ENCODE assay signal across 29 mouse cellular contexts in the genomic region with DNA sequence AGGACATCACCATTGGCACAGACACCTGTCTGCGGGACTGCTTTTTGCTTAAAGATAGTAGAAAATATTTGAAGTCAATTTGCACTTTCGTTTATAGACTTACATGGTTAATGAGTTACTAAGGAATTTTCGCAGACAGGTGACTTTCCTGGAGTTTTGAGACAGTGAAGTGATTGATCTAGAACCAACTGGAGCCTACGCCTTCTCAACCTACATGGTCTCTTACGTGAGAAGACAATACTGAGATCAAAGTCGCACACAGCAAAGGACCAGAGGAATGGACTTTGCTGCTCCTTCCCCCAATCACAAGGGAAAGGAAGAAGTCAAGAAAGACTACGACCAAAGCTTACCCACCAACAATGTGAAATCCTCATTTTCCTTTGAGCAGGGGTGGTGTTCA. TPM values are rescaled to one million over a fixed set of nuclear protein-coding genes. Genes with fewer than 3 reads are reported as not detected.
DNase-seq lines count a peak whose midpoint lies in the region; ATAC-seq lines count a peak whose summit lies in the region.
"Had no signal": no experiment of that assay in that cellular context is flagged by ENCODE, and none has a peak within 500 bp of the region (broad histone marks: within the 10 kb centered on the region; RNA-seq: fewer than 3 reads in every experiment).

No protein-coding gene starts in this region.

- no peak overlapping the region for H3K4me2 ChIP-seq in intestine, embryonic 14.5 days (ENCODE audit: low read length)
- H3K4me2 ChIP-seq in intestine, embryonic 16.5 days (ENCODE audit: low read depth, low read length): no peak overlapping the region
- H3K4me2 ChIP-seq: embryonic facial prominence, embryonic 13.5 days; embryonic facial prominence, embryonic 15.5 days; forebrain, embryonic 12.5 days; forebrain, embryonic 15.5 days had no signal

- intact Hi-C loops in heart, postnatal 10 days (cut with DNase I): no loop called here

- H3K4me3 ChIP-seq in intestine, embryonic 14.5 days (ENCODE audit: low read depth, low read length): no peak overlapping the region
- H3K4me3 ChIP-seq in intestine, embryonic 16.5 days (ENCODE audit: low read length): no peak overlapping the region
- H3K4me3 ChIP-seq: embryonic facial prominence, embryonic 13.5 days; embryonic facial prominence, embryonic 15.5 days; erythroblast, embryonic 14.5 days; forebrain, embryonic 10.5 days; forebrain, embryonic 12.5 days; forebrain, embryonic 15.5 days had no signal

- H3K9me3 ChIP-seq in intestine, embryonic 14.5 days (ENCODE audit: control insufficient read depth, low read length): peaks cover 3% of the 10 kb centered on the region; the same call in 1 of the 2 replicates
- no peaks in the 10 kb centered on the region for H3K9me3 ChIP-seq in intestine, embryonic 16.5 days (ENCODE audit: control insufficient read depth, low read length)
- H3K9me3 ChIP-seq: embryonic facial prominence, embryonic 13.5 days; embryonic facial prominence, embryonic 15.5 days; forebrain, embryonic 15.5 days had no signal

- WGBS in intestine, embryonic 14.5 days: 79% methylated on average over 7 of the region's 7 CpGs
- WGBS in intestine, embryonic 16.5 days: 73% methylated on average over 7 of the region's 7 CpGs
- 34% methylated on average over 7 of the region's 7 CpGs for WGBS in large intestine, adult 2 months

- H3K9ac ChIP-seq in intestine, embryonic 14.5 days (ENCODE audit: low read length): no peak overlapping the region
- H3K9ac ChIP-seq in intestine, embryonic 16.5 days (ENCODE audit: low read depth, low read length): no peak overlapping the region
- H3K9ac ChIP-seq: embryonic facial prominence, embryonic 13.5 days; embryonic facial prominence, embryonic 15.5 days; forebrain, embryonic 12.5 days; forebrain, embryonic 15.5 days had no signal

- no peaks in the 10 kb centered on the region for H3K4me1 ChIP-seq in intestine, embryonic 14.5 days (replicated peaks; ENCODE audit: control insufficient read depth, insufficient read depth, low read length)
- H3K4me1 ChIP-seq in intestine, embryonic 16.5 days (ENCODE audit: control insufficient read depth, insufficient read depth, low read length): no peaks in the 10 kb centered on the region
- H3K4me1 ChIP-seq: forebrain, embryonic 15.5 days had no signal

- H3K27ac ChIP-seq in intestine, embryonic 14.5 days (ENCODE audit: low read depth): no peak overlapping the region
- no peak overlapping the region for H3K27ac ChIP-seq in intestine, embryonic 16.5 days (ENCODE audit: low read length)
- H3K27ac ChIP-seq: embryonic facial prominence, embryonic 13.5 days; embryonic facial prominence, embryonic 15.5 days; forebrain, embryonic 10.5 days; forebrain, embryonic 12.5 days; forebrain, embryonic 15.5 days had no signal

- DNase-seq in heart, adult 11 months: peak; percentile 10
- DNase-seq in heart, postnatal 10 days: no peak
- peak; percentile 45 for DNase-seq in intestine, embryonic 14.5 days (ENCODE audit: low spot score)
- peak; percentile 28 for DNase-seq in large intestine, adult 2 months (ENCODE audit: low read depth, low spot score)
- no peak for DNase-seq in cerebellum, adult 11-12 months
- DNase-seq: adrenal gland, adult 8-10 months; adrenal gland, postnatal 14 days; adrenal gland, postnatal 36 days; B cell, adult 2 months; cerebellum, adult 18-20 months; cerebellum, adult 8-10 months; cerebellum, adult 9-11 months; cerebellum, postnatal 14 days; cerebellum, postnatal 36 days; embryo, embryonic 11 days had no signal

- ATAC-seq in intestine, embryonic 14.5 days (replicated peaks; ENCODE audit: low FRiP score, low TSS enrichment, low read depth): no peak
- peak; percentile 73 for ATAC-seq in intestine, embryonic 16.5 days
- ATAC-seq in inflammation-experienced regulatory T-cells, adult 6 months: no peak
- ATAC-seq: activated CD4-positive, CD25-positive, alpha-beta regulatory T cell, adult 4 months; CD4-positive, CD25-positive, alpha-beta regulatory T cell, adult 4 months; forebrain, embryonic 15.5 days; Patski had no signal

- no peaks in the 10 kb centered on the region for H3K27me3 ChIP-seq in intestine, embryonic 14.5 days (replicated peaks; ENCODE audit: control insufficient read depth, insufficient read depth, low read length)
- H3K27me3 ChIP-seq in intestine, embryonic 16.5 days (replicated peaks; ENCODE audit: control insufficient read depth, insufficient read depth, low read length): no peaks in the 10 kb centered on the region
- H3K27me3 ChIP-seq: CH12.LX; embryonic facial prominence, embryonic 13.5 days; embryonic facial prominence, embryonic 15.5 days; forebrain, embryonic 12.5 days; forebrain, embryonic 15.5 days had no signal

- no peaks in the 10 kb centered on the region for H3K36me3 ChIP-seq in intestine, embryonic 14.5 days (ENCODE audit: control insufficient read depth, insufficient read depth, low read length)
- no peaks in the 10 kb centered on the region for H3K36me3 ChIP-seq in intestine, embryonic 16.5 days (ENCODE audit: control insufficient read depth, insufficient read depth, low read length)
- H3K36me3 ChIP-seq: embryonic facial prominence, embryonic 13.5 days; embryonic facial prominence, embryonic 15.5 days; forebrain, embryonic 10.5 days; forebrain, embryonic 12.5 days; forebrain, embryonic 15.5 days; G1E had no signal

RNA-seq across cellular contexts. Expression of a gene that starts 33.4 kb away (rescaled TPM):
- total RNA-seq in heart, postnatal 10 days (2021): 10 to 100 TPM; 30.0 to 31.8 TPM
- 102 and 108 TPM in 2 replicates for polyA plus RNA-seq in intestine, embryonic 14.5 days (2014; fragmentation: Nextera tagmentation; extraction: Ambion mirVana)
- 56.2 and 58.9 TPM in 2 replicates for polyA plus RNA-seq in intestine, embryonic 16.5 days (2015; fragmentation: Nextera tagmentation; extraction: Ambion mirVana)
- polyA plus RNA-seq in large intestine, adult 2 months (2012; rRNA removed): 0.08 and 0.69 TPM in 2 replicates
- 10 to 100 TPM in 1 of 3 experiments, 1 to 10 TPM in 2; 2.0 to 10.9 (median 7.8) TPM for polyA plus RNA-seq in inflammation-experienced regulatory T-cells, adult 6 months (2017; shearing (Covaris generic))
- total RNA-seq: common myeloid progenitor, adult 5-6 weeks had no signal
- polyA plus RNA-seq: erythroblast, embryonic 14.5 days; G1E had no signal

RNA-seq across cellular contexts. Expression of a gene that starts 42.1 kb away (rescaled TPM):
- total RNA-seq in heart, postnatal 10 days (2021): 1 to 10 TPM; 1.4 to 2.2 TPM
- 3.5 and 3.9 TPM in 2 replicates for polyA plus RNA-seq in intestine, embryonic 14.5 days (2014; fragmentation: Nextera tagmentation; extraction: Ambion mirVana)
- polyA plus RNA-seq in intestine, embryonic 16.5 days (2015; fragmentation: Nextera tagmentation; extraction: Ambion mirVana): 2.2 TPM in 2 replicates
- polyA plus RNA-seq in large intestine, adult 2 months (2012; rRNA removed): 3.0 and 3.9 TPM in 2 replicates
- polyA plus RNA-seq in inflammation-experienced regulatory T-cells, adult 6 months (2017; shearing (Covaris generic)): 1 to 10 TPM; 1.5 to 2.9 (median 2.1) TPM
- polyA plus RNA-seq: erythroblast, embryonic 14.5 days; G1E had no signal

Comparison
In these comparisons a context has a peak if more than half of its experiments do, and no peak if none do; other contexts are left out.
1. DNase-seq: peak in heart, adult 11 months (single experiment), intestine, embryonic 14.5 days (single experiment) and large intestine, adult 2 months (single experiment); none in heart, postnatal 10 days (0 of 2) and cerebellum, adult 11-12 months (single experiment).